Mouse (Mus musculus): Measurements from ENCODE around the gene Fhit.

Gene Fhit

GRCm38 (mm10) chr14:9620902-9621540 is 1540.8 kb downstream of the Fhit start:
- DNase-seq (ENCODE audit: low read depth, low spot score) = no peak

GRCm38 (mm10) chr14:9619840-9620239 is 1542.0 kb downstream of the Fhit start:
- DNase-seq (ENCODE audit: low read depth, low spot score) = no peak

- no peak for DNase-seq (ENCODE audit: low read depth, low spot score)
Observed at GRCm38 (mm10) chr14:9613126-9613525, 1548.7 kb downstream of the Fhit start.

GRCm38 (mm10) chr14:9609120-9609519 is 1552.7 kb downstream of the Fhit start:
- no peak for DNase-seq (ENCODE audit: low read depth, low spot score)

- no peak for DNase-seq (ENCODE audit: low read depth, low spot score)
Observed at GRCm38 (mm10) chr14:9606584-9607377, 1555.1 kb downstream of the Fhit start.

GRCm38 (mm10) chr14:9600271-9600670 is 1561.6 kb downstream of the Fhit start:
- DNase-seq (ENCODE audit: low read depth, low spot score) = no peak

- DNase-seq (ENCODE audit: low read depth, low spot score) = no peak
Observed at GRCm38 (mm10) chr14:9597460-9597977, 1564.3 kb downstream of the Fhit start.

GRCm38 (mm10) chr14:9589121-9589520 is 1572.7 kb downstream of the Fhit start:
- no peak for DNase-seq (ENCODE audit: low read depth, low spot score)

- no peak for DNase-seq (ENCODE audit: low read depth, low spot score)
Observed at GRCm38 (mm10) chr14:9587900-9588299, 1573.9 kb downstream of the Fhit start.

GRCm38 (mm10) chr14:9583227-9584155 is 1578.3 kb downstream of the Fhit start:
- DNase-seq (ENCODE audit: low read depth, low spot score) = no peak

- no peak for DNase-seq (ENCODE audit: low read depth, low spot score)
Observed at GRCm38 (mm10) chr14:9556333-9556732, 1605.5 kb downstream of the Fhit start.

- no peak for DNase-seq (ENCODE audit: low read depth, low spot score)
Observed at GRCm38 (mm10) chr14:9555807-9556206, 1606.0 kb downstream of the Fhit start.

- DNase-seq (ENCODE audit: low read depth, low spot score) = no peak
Observed at GRCm38 (mm10) chr14:9552149-9552548, 1609.7 kb downstream of the Fhit start.

- no peak for DNase-seq (ENCODE audit: low read depth, low spot score)
Observed at GRCm38 (mm10) chr14:9547952-9548351, 1613.9 kb downstream of the Fhit start.

- DNase-seq (ENCODE audit: low read depth, low spot score) = no peak
Observed at GRCm38 (mm10) chr14:9544364-9544763, 1617.5 kb downstream of the Fhit start.

GRCm38 (mm10) chr14:9535491-9535890 is 1626.3 kb downstream of the Fhit start:
- DNase-seq (ENCODE audit: low read depth, low spot score) = no peak

GRCm38 (mm10) chr14:9529247-9529646 is 1632.6 kb downstream of the Fhit start:
- DNase-seq (ENCODE audit: low read depth, low spot score) = no peak

- no peak for DNase-seq (ENCODE audit: low read depth, low spot score)
Observed at GRCm38 (mm10) chr14:9526136-9526535, 1635.7 kb downstream of the Fhit start.

GRCm38 (mm10) chr14:9517651-9518050 is 1644.2 kb downstream of the Fhit start:
- no peak for DNase-seq (ENCODE audit: low read depth, low spot score)

GRCm38 (mm10) chr14:9509678-9510077 is 1652.2 kb downstream of the Fhit start:
- no peak for DNase-seq (ENCODE audit: low read depth, low spot score)

Measured in WW6 (cell line).